Mouse (Mus musculus): Measurements from ENCODE around the gene Fbxl2. TPM values are rescaled to one million over a fixed set of nuclear protein-coding genes. Genes with fewer than 3 reads are reported as not detected.
A peak's percentile ranks its signal among the peaks of the same experiment; 100 is the strongest.

The Fbxl2 gene
- polyA plus RNA-seq, 1 experiment from 2014 or later: 0.61 TPM

DNA sequence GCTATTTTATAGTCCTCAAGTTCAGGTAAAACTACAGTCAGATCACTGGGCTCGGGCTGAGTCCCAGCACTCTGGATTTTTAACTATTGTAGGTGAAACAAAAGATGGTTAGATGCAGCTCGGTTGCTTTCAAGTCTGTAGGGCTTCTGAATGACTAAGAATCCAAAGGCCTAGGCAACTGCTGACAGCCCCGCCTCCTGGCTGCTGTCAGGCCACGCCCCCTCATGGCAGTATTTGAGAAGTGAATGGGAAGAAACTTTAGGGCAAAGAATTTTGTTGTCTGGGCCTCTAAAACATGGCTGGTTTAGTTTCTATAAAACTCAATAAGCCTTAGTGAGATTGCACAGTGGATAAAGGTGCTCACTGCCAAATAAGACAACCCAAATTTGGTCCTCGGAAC, 36.5 kb downstream of the Fbxl2 start:
- H3K4me2 ChIP-seq (ENCODE audit: low read depth, low read length): no peak overlapping the region
- H3K9ac ChIP-seq (ENCODE audit: low read depth, low read length): no peak overlapping the region
- no peak for ATAC-seq (ENCODE audit: low read depth)
- no peak overlapping the region for H3K4me3 ChIP-seq (ENCODE audit: low read depth, low read length)
- no peaks in the 10 kb centered on the region for H3K27me3 ChIP-seq (ENCODE audit: control insufficient read depth, insufficient read depth, low read depth, low read length)
- 44% methylated on average over 5 of the region's 5 CpGs for WGBS (ENCODE audit: insufficient replicate concordance)
- H3K27ac ChIP-seq (ENCODE audit: low read length): no peak overlapping the region
- H3K36me3 ChIP-seq (ENCODE audit: control insufficient read depth, insufficient read depth): no peaks in the 10 kb centered on the region
- peaks cover 4% of the 10 kb centered on the region for H3K9me3 ChIP-seq (replicated peaks; ENCODE audit: control insufficient read depth, low read length)
- H3K4me1 ChIP-seq (ENCODE audit: control insufficient read depth, low read depth, low read length): no peaks in the 10 kb centered on the region

GRCm38 (mm10) chr9:114007850-114008350, 38.1 kb downstream of the Fbxl2 start:
- 69% methylated on average over 9 of the region's 9 CpGs for WGBS (ENCODE audit: insufficient replicate concordance)
- Histone ChIP-seq H3K4me2 (ENCODE audit: low read depth, low read length) (no peak overlapping the region), H3K4me1 (ENCODE audit: control insufficient read depth, low read depth, low read length) (no peaks in the 10 kb centered on the region), H3K36me3 (ENCODE audit: control insufficient read depth, insufficient read depth) (no peaks in the 10 kb centered on the region), H3K9me3 (replicated peaks; ENCODE audit: control insufficient read depth, low read length) (peaks cover 4% of the 10 kb centered on the region), H3K4me3 (ENCODE audit: low read depth, low read length) (no peak overlapping the region), H3K27ac (ENCODE audit: low read length) (no peak overlapping the region), H3K27me3 (ENCODE audit: control insufficient read depth, insufficient read depth, low read depth, low read length) (no peaks in the 10 kb centered on the region), H3K9ac (ENCODE audit: low read depth, low read length) (no peak overlapping the region)
- ATAC-seq (ENCODE audit: low read depth): no peak

- ATAC-seq (ENCODE audit: low read depth): peak; percentile 45; the same call in 1 of the 2 replicates
- H3K4me3 ChIP-seq (ENCODE audit: low read depth, low read length): no peak overlapping the region
- no peak overlapping the region for H3K4me2 ChIP-seq (ENCODE audit: low read depth, low read length)
- no peaks in the 10 kb centered on the region for H3K4me1 ChIP-seq (ENCODE audit: control insufficient read depth, low read depth, low read length)
- no peak overlapping the region for H3K27ac ChIP-seq (ENCODE audit: low read length)
- no peaks in the 10 kb centered on the region for H3K27me3 ChIP-seq (ENCODE audit: control insufficient read depth, insufficient read depth, low read depth, low read length)
- H3K9ac ChIP-seq (ENCODE audit: low read depth, low read length): no peak overlapping the region
- 59% methylated on average over 9 of the region's 9 CpGs for WGBS (ENCODE audit: insufficient replicate concordance)
- no peaks in the 10 kb centered on the region for H3K36me3 ChIP-seq (ENCODE audit: control insufficient read depth, insufficient read depth)
- peaks cover 4% of the 10 kb centered on the region for H3K9me3 ChIP-seq (replicated peaks; ENCODE audit: control insufficient read depth, low read length)
Measured at GRCm38 (mm10) chr9:114006801-114007200, 39.2 kb downstream of the Fbxl2 start.

- no peak overlapping the region for H3K27ac ChIP-seq (ENCODE audit: low read length)
- ATAC-seq (ENCODE audit: low read depth): no peak
- H3K4me3 ChIP-seq (ENCODE audit: low read depth, low read length): no peak overlapping the region
- no peak overlapping the region for H3K4me2 ChIP-seq (ENCODE audit: low read depth, low read length)
- no peaks in the 10 kb centered on the region for H3K9me3 ChIP-seq (replicated peaks; ENCODE audit: control insufficient read depth, low read length)
- no peak overlapping the region for H3K9ac ChIP-seq (ENCODE audit: low read depth, low read length)
- H3K4me1 ChIP-seq (ENCODE audit: control insufficient read depth, low read depth, low read length): no peaks in the 10 kb centered on the region
- no peaks in the 10 kb centered on the region for H3K27me3 ChIP-seq (ENCODE audit: control insufficient read depth, insufficient read depth, low read depth, low read length)
- no peaks in the 10 kb centered on the region for H3K36me3 ChIP-seq (ENCODE audit: control insufficient read depth, insufficient read depth)
- 45% methylated on average over 2 of the region's 2 CpGs for WGBS (ENCODE audit: insufficient replicate concordance)
Measured at GRCm38 (mm10) chr9:113998311-113998710, 47.7 kb downstream of the Fbxl2 start.

DNA sequence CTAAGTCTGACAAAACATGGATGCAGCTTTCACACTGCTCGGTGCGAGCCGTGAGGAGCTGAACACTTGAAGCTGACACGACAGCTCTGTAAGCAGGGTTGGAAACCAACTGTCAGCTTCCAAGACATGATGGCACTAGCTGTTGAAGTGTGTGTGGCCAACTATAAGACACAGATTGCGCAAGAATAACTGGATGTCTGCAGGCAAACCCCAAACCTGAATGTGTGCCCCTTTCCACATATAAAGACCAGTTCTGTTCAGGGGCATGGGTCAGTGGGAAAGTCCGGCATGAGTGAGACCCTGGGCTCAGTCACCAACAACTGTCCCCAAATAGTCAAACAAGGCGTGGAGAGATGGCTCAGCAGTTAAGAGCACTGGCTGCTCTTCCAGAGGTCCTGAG, 53.2 kb downstream of the Fbxl2 start:
- H3K36me3 ChIP-seq (ENCODE audit: control insufficient read depth, insufficient read depth): no peaks in the 10 kb centered on the region
- no peak overlapping the region for H3K27ac ChIP-seq (ENCODE audit: low read length)
- no peak overlapping the region for H3K4me3 ChIP-seq (ENCODE audit: low read depth, low read length)
- ATAC-seq (ENCODE audit: low read depth): no peak
- H3K9me3 ChIP-seq (replicated peaks; ENCODE audit: control insufficient read depth, low read length): no peaks in the 10 kb centered on the region
- no peak overlapping the region for H3K4me2 ChIP-seq (ENCODE audit: low read depth, low read length)
- peaks cover 6% of the 10 kb centered on the region; the same call in 1 of the 2 replicates for H3K4me1 ChIP-seq (ENCODE audit: control insufficient read depth, low read depth, low read length)
- WGBS (ENCODE audit: insufficient replicate concordance): 74% methylated on average over 7 of the region's 7 CpGs
- H3K27me3 ChIP-seq (ENCODE audit: control insufficient read depth, insufficient read depth, low read depth, low read length): no peaks in the 10 kb centered on the region
- no peak overlapping the region for H3K9ac ChIP-seq (ENCODE audit: low read depth, low read length)

GRCm38 (mm10) chr9:113990547-113991248, 55.3 kb downstream of the Fbxl2 start:
- no peak overlapping the region for H3K9ac ChIP-seq (ENCODE audit: low read depth, low read length)
- peak overlapping the region; percentile 33 for H3K4me3 ChIP-seq (ENCODE audit: low read depth, low read length)
- no peaks in the 10 kb centered on the region for H3K9me3 ChIP-seq (replicated peaks; ENCODE audit: control insufficient read depth, low read length)
- peak overlapping the region; percentile 61 for H3K4me2 ChIP-seq (ENCODE audit: low read depth, low read length)
- peak; percentile 72 for ATAC-seq (ENCODE audit: low read depth)
- WGBS (ENCODE audit: insufficient replicate concordance): 21% methylated on average over 18 of the region's 18 CpGs
- no peak overlapping the region for H3K27ac ChIP-seq (ENCODE audit: low read length)
- no peaks in the 10 kb centered on the region for H3K36me3 ChIP-seq (ENCODE audit: control insufficient read depth, insufficient read depth)
- H3K4me1 ChIP-seq (ENCODE audit: control insufficient read depth, low read depth, low read length): peaks cover 6% of the 10 kb centered on the region; the same call in 1 of the 2 replicates
- H3K27me3 ChIP-seq (ENCODE audit: control insufficient read depth, insufficient read depth, low read depth, low read length): no peaks in the 10 kb centered on the region

GRCm38 (mm10) chr9:113984946-113985620, 60.9 kb downstream of the Fbxl2 start:
- H3K4me2 ChIP-seq (ENCODE audit: low read depth, low read length): no peak overlapping the region

DNA sequence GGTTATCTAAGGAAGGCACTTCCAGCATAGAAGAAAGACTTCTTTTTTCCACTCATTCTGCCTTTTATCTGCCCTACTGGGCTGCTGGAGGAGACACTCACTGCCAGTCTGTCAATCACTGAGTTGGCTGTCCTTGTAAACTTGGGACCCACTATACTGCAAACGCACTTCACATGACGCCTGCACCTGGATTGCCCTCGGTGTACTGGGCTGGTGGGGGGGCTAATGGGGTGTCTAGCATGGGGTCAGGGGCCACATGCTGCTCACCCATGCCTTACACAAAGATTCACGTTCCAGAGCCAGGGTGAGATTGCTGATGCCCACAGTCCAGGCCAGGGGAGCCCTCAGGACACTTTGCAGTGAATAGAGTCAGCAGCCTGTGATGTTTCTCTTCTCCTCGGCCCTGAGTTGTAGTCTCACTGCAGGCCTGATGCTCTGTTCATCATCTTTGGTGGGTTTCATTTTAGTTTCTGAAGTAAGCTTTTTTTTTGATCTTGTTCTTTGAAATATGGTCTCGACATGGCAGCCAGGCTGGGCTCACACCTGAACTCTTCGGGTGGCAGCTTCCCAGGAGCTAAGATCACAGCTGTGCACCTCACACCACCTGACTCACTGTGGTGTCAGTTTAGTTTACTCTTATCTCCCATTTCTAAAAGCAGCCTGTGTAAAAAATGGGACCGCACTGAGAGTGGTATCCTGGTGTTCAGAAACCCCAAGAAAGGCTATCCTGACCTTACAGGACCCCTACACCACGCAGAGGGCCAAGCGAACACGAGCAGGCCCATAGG, 62.9 kb downstream of the Fbxl2 start:
- H3K27ac ChIP-seq (ENCODE audit: low read length): no peak overlapping the region
- H3K36me3 ChIP-seq (ENCODE audit: control insufficient read depth, insufficient read depth): peaks cover 12% of the 10 kb centered on the region
- H3K4me2 ChIP-seq (ENCODE audit: low read depth, low read length): no peak overlapping the region
- no peak overlapping the region for H3K9ac ChIP-seq (ENCODE audit: low read depth, low read length)
- WGBS (ENCODE audit: insufficient replicate concordance): 71% methylated on average over 11 of the region's 11 CpGs
- no peak for ATAC-seq (ENCODE audit: low read depth)
- no peak overlapping the region for H3K4me3 ChIP-seq (ENCODE audit: low read depth, low read length)
- no peaks in the 10 kb centered on the region for H3K9me3 ChIP-seq (replicated peaks; ENCODE audit: control insufficient read depth, low read length)
- H3K27me3 ChIP-seq (ENCODE audit: control insufficient read depth, insufficient read depth, low read depth, low read length): no peaks in the 10 kb centered on the region
- H3K4me1 ChIP-seq (ENCODE audit: control insufficient read depth, low read depth, low read length): no peaks in the 10 kb centered on the region; the same call in 1 of the 2 replicates

More at GRCm38 (mm10) chr9:113984946-113985620, 60.9 kb downstream of the Fbxl2 start:
- no peak overlapping the region for H3K27ac ChIP-seq (ENCODE audit: low read length)
- no peaks in the 10 kb centered on the region for H3K27me3 ChIP-seq (ENCODE audit: control insufficient read depth, insufficient read depth, low read depth, low read length)
- 79% methylated on average over 13 of the region's 13 CpGs for WGBS (ENCODE audit: insufficient replicate concordance)
- H3K9ac ChIP-seq (ENCODE audit: low read depth, low read length): no peak overlapping the region
- no peaks in the 10 kb centered on the region for H3K9me3 ChIP-seq (replicated peaks; ENCODE audit: control insufficient read depth, low read length)
- no peaks in the 10 kb centered on the region for H3K36me3 ChIP-seq (ENCODE audit: control insufficient read depth, insufficient read depth)
- H3K4me3 ChIP-seq (ENCODE audit: low read depth, low read length): no peak overlapping the region
- ATAC-seq (ENCODE audit: low read depth): no peak
- no peaks in the 10 kb centered on the region; the same call in 1 of the 2 replicates for H3K4me1 ChIP-seq (ENCODE audit: control insufficient read depth, low read depth, low read length)
